Mouse (Mus musculus): Measurements from ENCODE around the gene Nemp1. TPM values are rescaled to one million over a fixed set of nuclear protein-coding genes. Genes with fewer than 3 reads are reported as not detected.
A peak's percentile ranks its signal among the peaks of the same experiment; 100 is the strongest.

Gene Nemp1
- total RNA-seq, 1 experiment: 23.6 TPM

- no peak overlapping the region for H3K27ac ChIP-seq (ENCODE audit: insufficient read depth, low read depth, low read length, poor library complexity, severe bottlenecking)
- in situ Hi-C loops (cut with MboI; ENCODE audit: low sequenced_read_pairs in 2 of 2, unreplicated experiment in 2 of 2): loop anchor here in 1 of 2 experiments (10.0 kb wide), 1 partner anchor 198 kb away; no protein-coding TSS in a partner anchor
- H3K9ac ChIP-seq (ENCODE audit: insufficient read depth, low read depth, low read length, poor library complexity, severe bottlenecking): no peak overlapping the region
- DNase-seq (ENCODE audit: low read depth, low spot score): no peak
- H3K9me3 ChIP-seq (ENCODE audit: control insufficient read depth, insufficient read depth, low read depth, low read length): no peaks in the 10 kb centered on the region
- TF ChIP-seq ZNF384 (IDR thresholded peaks at IDR 0.05; ENCODE audit: low read depth, low read length): no peak
- no peak for TF ChIP-seq MAFK (IDR thresholded peaks at IDR 0.05; ENCODE audit: insufficient read depth, low read depth, low read length)
- TF ChIP-seq HCFC1 (IDR thresholded peaks at IDR 0.05; ENCODE audit: borderline replicate concordance, insufficient read depth, low read length): no peak
- no peak for TF ChIP-seq ZC3H11A (IDR thresholded peaks at IDR 0.05; ENCODE audit: borderline replicate concordance, low read depth, low read length)
- no peak for TF ChIP-seq CHD2 (IDR thresholded peaks at IDR 0.05; ENCODE audit: low read depth, low read length)
- no peak overlapping the region for H3K4me3 ChIP-seq (ENCODE audit: insufficient read depth in 1 of 2, low read depth in 1 of 2, low read length in 2 of 2, poor library complexity in 1 of 2, severe bottlenecking in 1 of 2)
- peaks cover 4 to 35% of the 10 kb centered on the region in 2 experiments; a peak in 3 of 4 replicates for H3K4me1 ChIP-seq (ENCODE audit: control insufficient read depth in 2 of 2, insufficient read depth in 2 of 2, low read length in 2 of 2, poor library complexity in 1 of 2)
- peaks cover 26% of the 10 kb centered on the region; the same call in 1 of the 2 replicates for H3K36me3 ChIP-seq (ENCODE audit: control insufficient read depth, insufficient read depth, low read length, poor library complexity, severe bottlenecking)
These were observed 80.6 kb downstream of the Nemp1 start for GRCm38 (mm10) chr10:127747254-127747653.

- H3K9ac ChIP-seq (ENCODE audit: insufficient read depth, low read depth, low read length, poor library complexity, severe bottlenecking): no peak overlapping the region
- DNase-seq (ENCODE audit: low read depth, low spot score): no peak
- TF ChIP-seq MAFK (IDR thresholded peaks at IDR 0.05; ENCODE audit: insufficient read depth, low read depth, low read length): no peak
- no peak for TF ChIP-seq HCFC1 (IDR thresholded peaks at IDR 0.05; ENCODE audit: borderline replicate concordance, insufficient read depth, low read length)
- TF ChIP-seq ZC3H11A (IDR thresholded peaks at IDR 0.05; ENCODE audit: borderline replicate concordance, low read depth, low read length): no peak
- no peak for TF ChIP-seq CHD2 (IDR thresholded peaks at IDR 0.05; ENCODE audit: low read depth, low read length)
- no peak for TF ChIP-seq ZNF384 (IDR thresholded peaks at IDR 0.05; ENCODE audit: low read depth, low read length)
- no peaks in the 10 kb centered on the region for H3K9me3 ChIP-seq (ENCODE audit: control insufficient read depth, insufficient read depth, low read depth, low read length)
- H3K4me3 ChIP-seq (ENCODE audit: insufficient read depth in 1 of 2, low read depth in 1 of 2, low read length in 2 of 2, poor library complexity in 1 of 2, severe bottlenecking in 1 of 2): no peak overlapping the region
- peaks cover 4 to 35% of the 10 kb centered on the region in 2 experiments; a peak in 3 of 4 replicates for H3K4me1 ChIP-seq (ENCODE audit: control insufficient read depth in 2 of 2, insufficient read depth in 2 of 2, low read length in 2 of 2, poor library complexity in 1 of 2)
- in situ Hi-C loops (cut with MboI; ENCODE audit: low sequenced_read_pairs in 2 of 2, unreplicated experiment in 2 of 2): loop anchor here in 1 of 2 experiments (10.0 kb wide), 1 partner anchor 196 kb away; no protein-coding TSS in a partner anchor
- H3K27ac ChIP-seq (ENCODE audit: insufficient read depth, low read depth, low read length, poor library complexity, severe bottlenecking): no peak overlapping the region
- H3K36me3 ChIP-seq (ENCODE audit: control insufficient read depth, insufficient read depth, low read length, poor library complexity, severe bottlenecking): peaks cover 9% of the 10 kb centered on the region; the same call in 1 of the 2 replicates
These were observed 82.3 kb downstream of the Nemp1 start for GRCm38 (mm10) chr10:127748847-127749612.

- TF ChIP-seq HCFC1 (IDR thresholded peaks at IDR 0.05; ENCODE audit: borderline replicate concordance, insufficient read depth, low read length) (no peak), ZNF384 (IDR thresholded peaks at IDR 0.05; ENCODE audit: low read depth, low read length) (no peak)
- DNase-seq (ENCODE audit: low read depth, low spot score): no peak
- in situ Hi-C loops (cut with MboI; ENCODE audit: low sequenced_read_pairs in 2 of 2, unreplicated experiment in 2 of 2): no loop called here
- Histone ChIP-seq H3K27ac (ENCODE audit: insufficient read depth, low read depth, low read length, poor library complexity, severe bottlenecking) (no peak overlapping the region), H3K9ac (ENCODE audit: insufficient read depth, low read depth, low read length, poor library complexity, severe bottlenecking) (peak overlapping the region; percentile 27; the same call in 1 of the 2 replicates), H3K36me3 (ENCODE audit: control insufficient read depth, insufficient read depth, low read length, poor library complexity, severe bottlenecking) (peaks cover 3% of the 10 kb centered on the region; the same call in 1 of the 2 replicates), H3K4me1 (ENCODE audit: control insufficient read depth in 2 of 2, insufficient read depth in 2 of 2, low read length in 2 of 2, poor library complexity in 1 of 2) (peaks cover 4 to 32% of the 10 kb centered on the region in 2 experiments; a peak in 3 of 4 replicates), H3K9me3 (ENCODE audit: control insufficient read depth, insufficient read depth, low read depth, low read length) (no peaks in the 10 kb centered on the region), H3K4me3 (ENCODE audit: insufficient read depth in 1 of 2, low read depth in 1 of 2, low read length in 2 of 2, poor library complexity in 1 of 2, severe bottlenecking in 1 of 2) (peak overlapping the region; percentile 2 to 58; a peak in 3 of 4 replicates)
These were observed 83.6 kb downstream of the Nemp1 start for GRCm38 (mm10) chr10:127750136-127750777.

Other genes starting within 250 kb of the Nemp1 start
- 1.1 and 2.4 TPM in 2 replicates for gene Stac3, start 165.2 kb upstream of the Nemp1 start, total RNA-seq (2012; rRNA removed)
- 5.8 and 22.6 TPM in 2 replicates for gene Ndufa4l2, start 151.9 kb upstream of the Nemp1 start, total RNA-seq (2012; rRNA removed)
- gene Shmt2, start 144.5 kb upstream of the Nemp1 start, total RNA-seq (2012; rRNA removed): 169 and 266 TPM in 2 replicates
- 0.76 and 1.6 TPM in 2 replicates for gene Nxph4, start 132.3 kb upstream of the Nemp1 start, total RNA-seq (2012; rRNA removed)
- gene Lrp1, start 45.8 kb upstream of the Nemp1 start, total RNA-seq (2012; rRNA removed): 69.6 and 91.4 TPM in 2 replicates
- 18.6 and 26.0 TPM in 2 replicates for gene Stat6, start 23.9 kb upstream of the Nemp1 start, total RNA-seq (2012; rRNA removed)
- gene Nab2, start 1.7 kb downstream of the Nemp1 start, total RNA-seq (2012; rRNA removed): 10.6 and 13.8 TPM in 2 replicates
- 1.7 and 3.2 TPM in 2 replicates for gene Myo1a, start 38.3 kb downstream of the Nemp1 start, total RNA-seq (2012; rRNA removed)
- gene Tac2, start 57.6 kb downstream of the Nemp1 start, total RNA-seq (2012; rRNA removed): 0.37 and 0.45 TPM in 2 replicates
- 6.3 and 8.3 TPM in 2 replicates for gene Zbtb39, start 72.6 kb downstream of the Nemp1 start, total RNA-seq (2012; rRNA removed)
- gene Gpr182, start 84.8 kb downstream of the Nemp1 start, total RNA-seq (2012; rRNA removed): 0.49 and 0.69 TPM in 2 replicates
- gene Rdh1, start 92.8 kb downstream of the Nemp1 start, total RNA-seq (2012; rRNA removed): 1.1 TPM in 2 replicates
- gene Rdh16f1, start 92.9 kb downstream of the Nemp1 start, total RNA-seq (2012; rRNA removed): 0.21 TPM in 1 of 2 replicates, not detected in the other
- gene Rdh9, start 109.5 kb downstream of the Nemp1 start, total RNA-seq (2012; rRNA removed): 0.27 TPM in 1 of 2 replicates, not detected in the other
- gene Rdh16, start 134.3 kb downstream of the Nemp1 start, total RNA-seq (2012; rRNA removed): 0.09 and 0.11 TPM in 2 replicates
- not detected in 2 replicates for gene Rdh19, start 183.0 kb downstream of the Nemp1 start, total RNA-seq (2012; rRNA removed)
- 0.26 TPM in 1 of 2 replicates, not detected in the other for gene Rdh16f2, start 199.6 kb downstream of the Nemp1 start, total RNA-seq (2012; rRNA removed)
- gene Rdh7, start 221.9 kb downstream of the Nemp1 start, total RNA-seq (2012; rRNA removed): not detected in 2 replicates
- 0.27 TPM in 1 of 2 replicates, not detected in the other for gene Sdr9c7, start 231.6 kb downstream of the Nemp1 start, total RNA-seq (2012; rRNA removed)